Mouse (Mus musculus) testis, adult 2 months (tissue): Measurements from ENCODE around the gene S100a13.

ENCODE experiments used
- CTCF ChIP-seq: fragments of 200-500 bp; IDR thresholded peaks from 2 replicates; pipeline ENCODE4 v1.5.1; 2012; ENCODE audit warnings: low read depth, mild to moderate bottlenecking, inconsistent platforms, low read length, moderate library complexity; ENCODE audit not compliant: control insufficient read depth, insufficient read depth, insufficient replicate concordance
- POLR2A ChIP-seq: fragments of 200-500 bp; IDR thresholded peaks from 2 replicates; pipeline ENCODE4 v1.6.1; 2012; ENCODE audit warnings: low read depth, mild to moderate bottlenecking, inconsistent platforms, low read length, moderate library complexity; ENCODE audit not compliant: control insufficient read depth

GRCm38 (mm10) chr3:90467618-90468300, 46.5 kb upstream of the S100a13 start:
- TF ChIP-seq POLR2A (no peak), CTCF (no peak)
